Mouse (Mus musculus): ENCODE measurements around the gene Phf21a.
A peak's percentile ranks its signal among the peaks of the same experiment; 100 is the strongest.
"Not testable (repeated sequence)": the region's sequence is repeated elsewhere in the genome, so short reads cannot be mapped to it uniquely, and the experiment has no call there.

Phf21a gene

GRCm38 (mm10) chr2:92381161-92381560 lies 288.2 kb downstream of the Phf21a start:
- no peak for DNase-seq (ENCODE audit: low read depth, low spot score)

GRCm38 (mm10) chr2:92381901-92382588 lies 289.1 kb downstream of the Phf21a start, which contains the start of gene 1700029I15Rik:
Gene 1700029I15Rik, plus strand, starts transcription at chr2:92382538.
- peak; percentile 76 for DNase-seq (ENCODE audit: low read depth, low spot score)

- DNase-seq (ENCODE audit: low read depth, low spot score) = no peak
Observed at GRCm38 (mm10) chr2:92382759-92383158, 289.8 kb downstream of the Phf21a start.

GRCm38 (mm10) chr2:92384101-92384500 lies 291.2 kb downstream of the Phf21a start:
- no peak for DNase-seq (ENCODE audit: low read depth, low spot score)

- DNase-seq (ENCODE audit: low read depth, low spot score) = peak; percentile 67
Observed at GRCm38 (mm10) chr2:92385113-92386051, 292.5 kb downstream of the Phf21a start.

- DNase-seq (ENCODE audit: low read depth, low spot score) = no peak
Observed at GRCm38 (mm10) chr2:92386821-92387570, 294.1 kb downstream of the Phf21a start.

- DNase-seq (ENCODE audit: low read depth, low spot score) = peak; percentile 95
Observed at GRCm38 (mm10) chr2:92387646-92388045, 294.7 kb downstream of the Phf21a start.

GRCm38 (mm10) chr2:92388081-92388517 lies 295.2 kb downstream of the Phf21a start:
- DNase-seq (ENCODE audit: low read depth, low spot score) = peak; percentile 78

GRCm38 (mm10) chr2:92388891-92389641 lies 296.1 kb downstream of the Phf21a start:
- peak; percentile 99 for DNase-seq (ENCODE audit: low read depth, low spot score)

GRCm38 (mm10) chr2:92389645-92390044 lies 296.7 kb downstream of the Phf21a start:
- no peak for DNase-seq (ENCODE audit: low read depth, low spot score)

- DNase-seq (ENCODE audit: low read depth, low spot score) = peak; percentile 56
Observed at GRCm38 (mm10) chr2:92390206-92390930, 297.5 kb downstream of the Phf21a start.

- peak; percentile 89 for DNase-seq (ENCODE audit: low read depth, low spot score)
Observed at GRCm38 (mm10) chr2:92391116-92391515, 298.2 kb downstream of the Phf21a start.

GRCm38 (mm10) chr2:92391703-92392317 lies 298.9 kb downstream of the Phf21a start:
- DNase-seq (ENCODE audit: low read depth, low spot score) = peak; percentile 80

- DNase-seq (ENCODE audit: low read depth, low spot score) = peak; percentile 69
Observed at GRCm38 (mm10) chr2:92392318-92393264, 299.7 kb downstream of the Phf21a start.

GRCm38 (mm10) chr2:92395535-92395934 lies 302.6 kb downstream of the Phf21a start:
- DNase-seq (ENCODE audit: low read depth, low spot score) = peak; percentile 62

GRCm38 (mm10) chr2:92397436-92397835 lies 304.5 kb downstream of the Phf21a start:
- peak; percentile 74 for DNase-seq (ENCODE audit: low read depth, low spot score)

- not testable (repeated sequence) for DNase-seq (ENCODE audit: low read depth, low spot score)
Observed at GRCm38 (mm10) chr2:92399877-92400276, 307.0 kb downstream of the Phf21a start.

- DNase-seq (ENCODE audit: low read depth, low spot score) = no peak
Observed at GRCm38 (mm10) chr2:92400682-92401081, 307.8 kb downstream of the Phf21a start.
